Mouse (Mus musculus) lung, embryonic 14.5 days (tissue): ENCODE measurements around the gene Sfn. TPM values are rescaled to one million over a fixed set of nuclear protein-coding genes. Genes with fewer than 3 reads are reported as not detected.

Experiments
- ATAC-seq: fragments of 200-750 bp; cut with Nextera tagmentation; 2 replicates; pipeline ENCODE4 v1.8.0; 2017; ENCODE audit warnings: mild to moderate bottlenecking, moderate TSS enrichment, moderate library complexity; ENCODE audit not compliant: insufficient read depth
- DNase-seq: peaks from one replicate; pipeline ENCODE4 v3.0.0-alpha.2; 2015
- H3K27ac ChIP-seq: fragments of 300-500 bp; sonication (generic); 2 replicates; pipeline ENCODE4 v1.5.1; 2014; ENCODE audit warnings: low read depth, mild to moderate bottlenecking, moderate library complexity
- H3K27me3 ChIP-seq: fragments of 300-500 bp; sonication (generic); 2 replicates; pipeline ENCODE4 v1.6.1; 2014; ENCODE audit warnings: low read length, control low read depth; ENCODE audit not compliant: insufficient read depth
- H3K36me3 ChIP-seq: fragments of 300-500 bp; sonication (generic); 2 replicates; pipeline ENCODE4 v1.6.1; 2014; ENCODE audit warnings: control low read depth; ENCODE audit not compliant: insufficient read depth
- H3K4me1 ChIP-seq: fragments of 300-500 bp; sonication (generic); 2 replicates; pipeline ENCODE4 v1.6.1; 2014; ENCODE audit warnings: antibody characterized with exemption, control low read depth; ENCODE audit not compliant: insufficient read depth
- H3K4me2 ChIP-seq: fragments of 300-500 bp; sonication (generic); 2 replicates; pipeline ENCODE4 v1.6.1; 2014; ENCODE audit warnings: mild to moderate bottlenecking
- H3K4me3 ChIP-seq: fragments of 300-500 bp; sonication (generic); 2 replicates; pipeline ENCODE4 v1.5.1; 2014; ENCODE audit warnings: low read depth, low read length
- H3K9ac ChIP-seq: fragments of 300-500 bp; sonication (generic); 2 replicates; pipeline ENCODE4 v1.6.1; 2014
- H3K9me3 ChIP-seq: fragments of 300-500 bp; sonication (generic); 2 replicates; pipeline ENCODE4 v1.6.1; 2016; ENCODE audit warnings: low read depth, low read length, control low read depth
- CTCF ChIP-seq: IDR thresholded peaks from 2 replicates; pipeline ENCODE4 v1.5.1; 2016; ENCODE audit warnings: antibody characterized with exemption, low read depth
- WGBS: fragments of 180-500 bp; shearing (Covaris S2); extraction: QIAGEN DNeasy Blood & Tissue Kit; methylation state at CpG from one replicate; pipeline ENCODE4 v1.1.7; 2014; 5-methylcytosine and 5-hydroxymethylcytosine counted together
- microRNA-seq: library from miRNA; unstranded; fragments of <30 nt; microRNA quantifications from one replicate; pipeline ENCODE4, GENCODE M21; 2016; ENCODE audit warnings: borderline number of aligned reads
- polyA plus RNA-seq: library from polyadenylated mRNA; unstranded; fragments of >200 nt; fragmentation: Nextera tagmentation; extraction: Ambion mirVana; gene quantifications from 2 replicates; pipeline ENCODE4 v1.2.1, GENCODE M21; 2014

The Sfn gene
- polyA plus RNA-seq, 1 experiment from 2014 or later, result 10.6 TPM

DNA sequence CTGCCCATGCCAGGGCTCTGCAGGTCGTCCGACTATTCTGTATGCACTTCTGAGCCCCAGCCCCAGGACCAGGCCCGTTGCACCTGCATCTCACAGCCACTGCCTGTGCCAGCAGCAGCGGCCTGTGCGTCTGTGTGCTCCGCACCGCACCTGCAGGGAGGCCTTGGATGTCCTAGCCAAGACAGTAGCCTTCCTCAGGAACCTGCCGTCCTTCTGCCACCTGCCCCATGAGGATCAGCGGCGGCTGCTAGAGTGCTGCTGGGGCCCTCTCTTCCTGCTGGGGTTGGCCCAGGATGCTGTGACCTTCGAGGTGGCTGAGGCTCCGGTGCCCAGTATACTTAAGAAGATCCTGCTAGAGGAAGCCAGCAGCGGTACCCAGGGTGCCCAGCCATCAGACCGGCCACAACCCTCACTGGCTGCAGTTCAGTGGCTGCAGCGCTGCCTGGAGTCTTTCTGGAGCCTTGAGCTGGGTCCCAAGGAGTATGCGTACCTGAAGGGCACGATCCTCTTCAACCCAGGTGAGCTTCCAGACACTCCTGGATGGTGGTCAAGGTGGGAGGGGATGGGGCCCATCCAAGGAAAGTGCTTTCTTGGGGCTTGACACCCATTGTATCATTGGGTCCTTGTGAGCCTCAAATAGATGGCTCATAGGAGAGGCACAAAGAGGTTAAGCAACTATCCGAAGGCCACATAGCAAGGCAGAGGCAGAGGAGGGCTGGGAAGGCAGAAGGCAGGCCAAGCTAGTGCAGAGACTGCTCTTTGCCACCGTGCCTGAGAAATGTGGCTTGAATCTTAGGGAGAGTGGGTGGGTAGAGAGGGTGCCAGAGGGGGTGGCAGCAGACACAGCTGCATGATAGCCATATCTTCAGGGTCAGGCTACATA is 48.3 kb downstream of the Sfn start:
- no peak for TF ChIP-seq CTCF
- Histone ChIP-seq H3K36me3 (no peaks in the 10 kb centered on the region), H3K27ac (no peak overlapping the region), H3K4me3 (no peak overlapping the region), H3K9ac (no peak overlapping the region; the same call in 1 of the 2 replicates), H3K4me1 (no peaks in the 10 kb centered on the region), H3K4me2 (peak overlapping the region; percentile 15; the same call in 1 of the 2 replicates), H3K27me3 (no peaks in the 10 kb centered on the region), H3K9me3 (no peaks in the 10 kb centered on the region)
- no peak for DNase-seq
- no peak for ATAC-seq
- 67% methylated on average over 19 of the region's 19 CpGs for WGBS

DNA sequence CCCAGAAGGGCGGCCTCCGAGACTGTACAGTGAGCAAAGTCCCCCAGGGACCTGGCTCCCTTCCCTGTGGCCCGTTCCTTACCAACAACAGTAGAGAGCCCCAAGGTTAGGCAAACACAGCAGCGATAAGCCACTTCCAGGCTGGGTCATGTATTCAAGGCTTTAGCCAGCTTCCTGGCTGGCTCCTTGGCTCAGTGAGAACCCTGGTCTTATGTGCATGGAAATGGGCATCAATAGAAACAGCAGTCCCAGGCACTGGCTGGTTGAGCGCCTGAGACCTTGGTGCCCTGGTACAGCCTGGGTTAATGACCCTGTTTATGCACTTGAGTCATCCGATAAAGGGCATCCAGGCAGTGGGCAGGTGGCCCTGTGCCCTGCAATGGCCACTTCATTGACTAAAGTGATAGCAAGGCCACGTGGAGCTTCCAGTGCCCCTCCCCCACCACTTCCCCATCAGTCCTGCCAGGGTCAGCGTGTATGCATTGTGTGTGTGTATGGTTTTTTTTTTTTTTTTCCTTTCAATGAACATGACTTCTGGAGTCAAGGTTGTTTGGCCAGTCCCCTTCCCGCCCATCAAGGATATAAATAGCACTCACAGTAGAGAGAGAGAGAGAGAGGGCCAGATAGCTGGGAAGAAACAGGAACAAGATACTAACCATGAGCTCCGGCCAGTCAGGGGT is 49.1 kb downstream of the Sfn start, which contains the start of gene Nr0b2:
Gene Nr0b2 (plus strand): TSS at position 609 of the 680 bp plus-strand sequence.
- no peak for TF ChIP-seq CTCF
- Histone ChIP-seq H3K36me3 (no peaks in the 10 kb centered on the region), H3K4me2 (peak within 1 kb of the TSS; percentile 15; the same call in 1 of the 2 replicates), H3K27ac (no peak within 1 kb of the TSS), H3K9ac (no peak within 1 kb of the TSS; the same call in 1 of the 2 replicates), H3K4me1 (no peaks in the 10 kb centered on the region), H3K9me3 (no peaks in the 10 kb centered on the region), H3K4me3 (no peak within 1 kb of the TSS), H3K27me3 (no peaks in the 10 kb centered on the region)
- WGBS, result 53% methylated on average over 10 of the region's 10 CpGs
- ATAC-seq (no peak), DNase-seq (no peak)

GRCm38 (mm10) chr4:133552029-133552428 is 49.9 kb downstream of the Sfn start:
- Histone ChIP-seq H3K9me3 (no peaks in the 10 kb centered on the region), H3K4me3 (no peak overlapping the region), H3K9ac (no peak overlapping the region), H3K27me3 (no peaks in the 10 kb centered on the region), H3K4me1 (no peaks in the 10 kb centered on the region), H3K4me2 (no peak overlapping the region), H3K27ac (no peak overlapping the region), H3K36me3 (no peaks in the 10 kb centered on the region)
- WGBS, result 62% methylated on average over 1 of the region's 1 CpGs
- ATAC-seq, result no peak
- no peak for DNase-seq
- no peak for TF ChIP-seq CTCF

Small RNA genes lying within 50 kb of the gene (microRNA-seq; reads per million reads assigned to microRNA genes)
- gene Gm23158, result not detected

Other genes with a start within 250 kb of the Sfn start
- 13.8 and 15.3 TPM in 2 replicates for gene Wdtc1, start 248.7 kb downstream of the Sfn start, polyA plus RNA-seq
- gene Slc9a1, start 232.5 kb downstream of the Sfn start, polyA plus RNA-seq, result 8.7 and 9.7 TPM in 2 replicates
- 0.41 and 0.42 TPM in 2 replicates for gene Tent5b, start 122.0 kb downstream of the Sfn start, polyA plus RNA-seq
- 1.1 and 1.3 TPM in 2 replicates for gene Trnp1, start 103.6 kb downstream of the Sfn start, polyA plus RNA-seq
- 28.0 and 31.5 TPM in 2 replicates for gene Kdf1, start 83.2 kb downstream of the Sfn start, polyA plus RNA-seq
- 248 and 258 TPM in 2 replicates for gene Nudc, start 56.2 kb downstream of the Sfn start, polyA plus RNA-seq
- 0.39 TPM in 1 of 2 replicates, not detected in the other for gene Nr0b2, start 48.8 kb downstream of the Sfn start, polyA plus RNA-seq
- gene Gpatch3, start 27.4 kb downstream of the Sfn start, polyA plus RNA-seq, result 8.0 and 8.7 TPM in 2 replicates
- gene Gpn2, start 17.8 kb downstream of the Sfn start, polyA plus RNA-seq, result 21.1 and 23.7 TPM in 2 replicates
- 5.5 and 9.9 TPM in 2 replicates for gene Zdhhc18, start 48.0 kb upstream of the Sfn start, polyA plus RNA-seq
- 13.9 and 14.5 TPM in 2 replicates for gene Pigv, start 70.5 kb upstream of the Sfn start, polyA plus RNA-seq
- 40.1 and 44.7 TPM in 2 replicates for gene Arid1a, start 154.6 kb upstream of the Sfn start, polyA plus RNA-seq